Mouse (Mus musculus): ENCODE measurements around the gene Ffar1. TPM values are rescaled to one million over a fixed set of nuclear protein-coding genes. Genes with fewer than 3 reads are reported as not detected.
"Not testable (repeated sequence)": the region's sequence is repeated elsewhere in the genome, so short reads cannot be mapped to it uniquely, and the experiment has no call there.

Ffar1 gene
- polyA plus RNA-seq, 1 experiment from 2014 or later, result not detected

- 45% methylated on average over 7 of the region's 7 CpGs for WGBS
- Histone ChIP-seq H3K27ac (ENCODE audit: low read depth, low read length) (peak overlapping the region; percentile 39; the same call in 1 of the 2 replicates), H3K9ac (ENCODE audit: low read depth, low read length) (no peak overlapping the region), H3K27me3 (ENCODE audit: control insufficient read depth, insufficient read depth, low read length) (no peaks in the 10 kb centered on the region), H3K36me3 (ENCODE audit: control insufficient read depth, insufficient read depth, low read length) (no peaks in the 10 kb centered on the region), H3K4me2 (replicated peaks; ENCODE audit: low read depth, low read length) (no peak overlapping the region), H3K4me1 (replicated peaks; ENCODE audit: control insufficient read depth, insufficient read depth, low read length) (no peaks in the 10 kb centered on the region), H3K9me3 (ENCODE audit: control insufficient read depth, low read length) (no peaks in the 10 kb centered on the region), H3K4me3 (ENCODE audit: low read depth, low read length) (no peak overlapping the region)
- no peak for ATAC-seq (ENCODE audit: low FRiP score)
- no peak for DNase-seq (ENCODE audit: low spot score)
Measured at GRCm38 (mm10) chr7:30844676-30845297, 16.6 kb downstream of the Ffar1 start.

DNA sequence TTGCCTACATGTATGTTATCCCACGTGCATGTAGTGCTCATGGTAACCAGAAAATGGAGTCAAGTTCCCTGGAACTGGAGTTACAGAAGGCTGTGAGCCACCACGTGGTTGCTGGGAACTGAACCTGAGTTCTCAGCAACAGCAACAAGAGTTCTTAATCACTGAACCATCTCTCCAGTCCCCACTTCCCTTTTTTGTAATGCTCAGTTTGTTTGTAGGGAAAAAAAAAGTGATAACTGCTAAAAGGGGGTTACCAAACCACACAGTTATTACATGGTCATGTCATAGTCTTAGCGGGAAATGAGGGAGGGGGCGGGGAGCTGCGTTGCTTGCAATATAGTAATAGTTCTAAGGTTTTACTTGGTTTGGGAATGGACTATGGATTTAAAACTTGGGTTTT, 19.3 kb downstream of the Ffar1 start:
- H3K36me3 ChIP-seq (ENCODE audit: control insufficient read depth, insufficient read depth, low read length), result no peaks in the 10 kb centered on the region
- no peaks in the 10 kb centered on the region for H3K27me3 ChIP-seq (ENCODE audit: control insufficient read depth, insufficient read depth, low read length)
- ATAC-seq (ENCODE audit: low FRiP score), result no peak
- H3K9me3 ChIP-seq (ENCODE audit: control insufficient read depth, low read length), result no peaks in the 10 kb centered on the region
- no peaks in the 10 kb centered on the region for H3K4me1 ChIP-seq (replicated peaks; ENCODE audit: control insufficient read depth, insufficient read depth, low read length)
- H3K4me3 ChIP-seq (ENCODE audit: low read depth, low read length), result no peak overlapping the region
- no peak overlapping the region for H3K27ac ChIP-seq (ENCODE audit: low read depth, low read length)
- H3K4me2 ChIP-seq (replicated peaks; ENCODE audit: low read depth, low read length), result no peak overlapping the region
- 86% methylated on average over 5 of the region's 5 CpGs for WGBS
- H3K9ac ChIP-seq (ENCODE audit: low read depth, low read length), result no peak overlapping the region
- DNase-seq (ENCODE audit: low spot score), result no peak

GRCm38 (mm10) chr7:30841379-30841778, 20.0 kb downstream of the Ffar1 start:
- H3K36me3 ChIP-seq (ENCODE audit: control insufficient read depth, insufficient read depth, low read length), result no peaks in the 10 kb centered on the region
- no peak for DNase-seq (ENCODE audit: low spot score)
- H3K27ac ChIP-seq (ENCODE audit: low read depth, low read length), result no peak overlapping the region
- no peak overlapping the region for H3K9ac ChIP-seq (ENCODE audit: low read depth, low read length)
- 86% methylated on average over 4 of the region's 4 CpGs for WGBS
- ATAC-seq (ENCODE audit: low FRiP score), result no peak
- H3K9me3 ChIP-seq (ENCODE audit: control insufficient read depth, low read length), result no peaks in the 10 kb centered on the region
- no peaks in the 10 kb centered on the region for H3K4me1 ChIP-seq (replicated peaks; ENCODE audit: control insufficient read depth, insufficient read depth, low read length)
- H3K4me3 ChIP-seq (ENCODE audit: low read depth, low read length), result no peak overlapping the region
- H3K27me3 ChIP-seq (ENCODE audit: control insufficient read depth, insufficient read depth, low read length), result no peaks in the 10 kb centered on the region
- H3K4me2 ChIP-seq (replicated peaks; ENCODE audit: low read depth, low read length), result no peak overlapping the region

DNA sequence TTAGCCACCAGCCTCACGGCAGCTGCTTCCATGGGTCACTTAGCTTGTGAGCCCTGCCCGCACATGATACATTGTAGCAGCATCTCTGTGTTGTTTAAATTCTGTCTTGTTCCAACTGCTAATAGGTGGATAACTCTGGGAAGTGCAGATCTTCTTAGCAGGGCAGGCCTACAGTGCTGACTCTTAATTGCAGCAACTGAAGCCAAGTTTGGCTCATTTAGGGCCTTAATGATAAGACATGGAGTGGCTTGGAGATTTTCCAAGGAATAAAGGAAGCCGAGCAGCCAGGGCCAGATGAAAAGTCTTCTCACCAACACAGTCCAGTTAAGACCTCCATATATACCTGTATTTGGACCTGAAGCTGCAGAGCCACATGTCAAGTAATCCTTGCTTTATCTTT, 21.1 kb downstream of the Ffar1 start:
- no peaks in the 10 kb centered on the region for H3K27me3 ChIP-seq (ENCODE audit: control insufficient read depth, insufficient read depth, low read length)
- no peak overlapping the region for H3K4me2 ChIP-seq (replicated peaks; ENCODE audit: low read depth, low read length)
- DNase-seq (ENCODE audit: low spot score), result no peak
- no peaks in the 10 kb centered on the region for H3K36me3 ChIP-seq (ENCODE audit: control insufficient read depth, insufficient read depth, low read length)
- ATAC-seq (ENCODE audit: low FRiP score), result no peak
- no peak overlapping the region for H3K27ac ChIP-seq (ENCODE audit: low read depth, low read length)
- WGBS, result 85% methylated on average over 3 of the region's 3 CpGs
- no peaks in the 10 kb centered on the region for H3K9me3 ChIP-seq (ENCODE audit: control insufficient read depth, low read length)
- no peaks in the 10 kb centered on the region for H3K4me1 ChIP-seq (replicated peaks; ENCODE audit: control insufficient read depth, insufficient read depth, low read length)
- no peak overlapping the region for H3K4me3 ChIP-seq (ENCODE audit: low read depth, low read length)
- H3K9ac ChIP-seq (ENCODE audit: low read depth, low read length), result no peak overlapping the region

DNA sequence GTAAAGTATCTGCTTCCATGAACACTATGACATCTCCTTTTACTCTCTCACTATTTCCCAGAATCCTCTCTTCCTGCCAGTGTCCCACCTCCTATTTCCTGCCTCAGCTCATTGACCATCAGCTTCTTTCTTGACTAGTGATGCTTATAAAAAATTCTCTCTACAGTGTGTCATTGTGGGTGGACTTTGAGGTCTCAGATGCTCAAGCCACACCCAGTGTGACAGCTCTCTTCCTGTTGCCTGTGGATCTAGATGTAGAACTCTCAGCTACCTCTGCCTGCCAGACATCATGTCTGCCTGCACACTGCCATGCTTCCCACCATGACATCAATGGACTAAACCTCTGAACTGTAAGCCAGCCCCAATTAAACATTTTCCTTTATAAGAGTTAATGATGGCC, 24.1 kb downstream of the Ffar1 start:
- Histone ChIP-seq H3K27me3 (ENCODE audit: control insufficient read depth, insufficient read depth, low read length) (no peaks in the 10 kb centered on the region), H3K9ac (ENCODE audit: low read depth, low read length) (no peak overlapping the region), H3K9me3 (ENCODE audit: control insufficient read depth, low read length) (no peaks in the 10 kb centered on the region), H3K4me1 (replicated peaks; ENCODE audit: control insufficient read depth, insufficient read depth, low read length) (no peaks in the 10 kb centered on the region), H3K4me3 (ENCODE audit: low read depth, low read length) (no peak overlapping the region), H3K36me3 (ENCODE audit: control insufficient read depth, insufficient read depth, low read length) (no peaks in the 10 kb centered on the region), H3K27ac (ENCODE audit: low read depth, low read length) (no peak overlapping the region), H3K4me2 (replicated peaks; ENCODE audit: low read depth, low read length) (no peak overlapping the region)
- ATAC-seq (ENCODE audit: low FRiP score), result no peak
- no peak for DNase-seq (ENCODE audit: low spot score)

- H3K9ac ChIP-seq (ENCODE audit: low read depth, low read length); H3K4me1 ChIP-seq (replicated peaks; ENCODE audit: control insufficient read depth, insufficient read depth, low read length); ATAC-seq (ENCODE audit: low FRiP score); H3K4me3 ChIP-seq (ENCODE audit: low read depth, low read length); H3K27ac ChIP-seq (ENCODE audit: low read depth, low read length); H3K27me3 ChIP-seq (ENCODE audit: control insufficient read depth, insufficient read depth, low read length); H3K9me3 ChIP-seq (ENCODE audit: control insufficient read depth, low read length); H3K36me3 ChIP-seq (ENCODE audit: control insufficient read depth, insufficient read depth, low read length); H3K4me2 ChIP-seq (replicated peaks; ENCODE audit: low read depth, low read length); DNase-seq (ENCODE audit: low spot score): not testable (repeated sequence)
- whole genome bisulfite sequencing, result 39% methylated on average over 9 of the region's 11 CpGs
Measured at GRCm38 (mm10) chr7:30832684-30833083, 28.7 kb downstream of the Ffar1 start.

DNA sequence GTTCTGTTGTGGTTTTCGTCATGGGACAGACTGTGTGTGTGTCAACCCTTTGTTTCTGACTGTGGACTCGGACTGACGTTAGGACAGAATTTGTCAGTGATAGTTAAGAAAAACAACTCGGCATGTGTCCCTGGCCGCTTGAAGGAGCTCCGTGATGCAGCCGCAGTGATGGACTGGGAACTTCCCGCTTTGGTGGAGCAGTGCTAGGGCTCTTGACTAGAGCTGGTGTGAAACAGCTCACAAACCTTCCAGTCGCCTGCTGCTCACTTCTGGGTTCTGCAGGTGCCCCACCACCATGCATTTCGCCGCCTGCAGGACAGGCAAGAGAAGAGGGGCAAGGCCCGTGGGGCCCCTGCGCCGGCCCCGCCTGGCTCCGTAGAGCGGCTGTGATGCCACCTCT, 29.1 kb downstream of the Ffar1 start:
- Histone ChIP-seq H3K9me3 (ENCODE audit: control insufficient read depth, low read length) (no peaks in the 10 kb centered on the region), H3K4me2 (replicated peaks; ENCODE audit: low read depth, low read length) (no peak overlapping the region), H3K27me3 (ENCODE audit: control insufficient read depth, insufficient read depth, low read length) (no peaks in the 10 kb centered on the region), H3K9ac (ENCODE audit: low read depth, low read length) (no peak overlapping the region), H3K4me1 (replicated peaks; ENCODE audit: control insufficient read depth, insufficient read depth, low read length) (no peaks in the 10 kb centered on the region), H3K4me3 (ENCODE audit: low read depth, low read length) (no peak overlapping the region), H3K27ac (ENCODE audit: low read depth, low read length) (no peak overlapping the region), H3K36me3 (ENCODE audit: control insufficient read depth, insufficient read depth, low read length) (no peaks in the 10 kb centered on the region)
- no peak for DNase-seq (ENCODE audit: low spot score)
- no peak for ATAC-seq (ENCODE audit: low FRiP score)
- 72% methylated on average over 13 of the region's 17 CpGs for WGBS

GRCm38 (mm10) chr7:30829428-30829827, 31.9 kb downstream of the Ffar1 start:
- 66% methylated on average over 3 of the region's 3 CpGs for WGBS
- DNase-seq (ENCODE audit: low spot score), result no peak

DNA sequence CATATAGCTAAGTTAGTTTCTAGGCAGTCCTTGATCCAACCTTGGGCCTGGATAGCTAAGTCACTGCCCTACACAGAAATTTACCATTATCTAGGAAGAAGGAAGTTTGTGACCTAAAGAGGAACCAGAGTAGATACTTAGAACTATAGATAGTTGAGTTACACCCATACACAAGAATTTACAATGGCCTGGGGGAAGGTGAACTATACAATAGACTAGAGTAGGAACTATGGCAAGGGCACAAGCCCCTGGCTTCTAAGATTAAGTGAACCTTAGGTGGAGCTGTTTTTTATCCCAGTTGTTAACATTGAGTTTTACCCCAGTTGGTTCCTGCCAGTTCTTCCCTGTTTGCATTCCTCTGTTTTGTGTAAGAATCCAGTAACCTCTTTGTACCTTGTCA, 32.5 kb downstream of the Ffar1 start:
- ATAC-seq (ENCODE audit: low FRiP score); H3K36me3 ChIP-seq (ENCODE audit: control insufficient read depth, insufficient read depth, low read length); H3K27me3 ChIP-seq (ENCODE audit: control insufficient read depth, insufficient read depth, low read length); H3K9ac ChIP-seq (ENCODE audit: low read depth, low read length); DNase-seq (ENCODE audit: low spot score); H3K4me1 ChIP-seq (replicated peaks; ENCODE audit: control insufficient read depth, insufficient read depth, low read length); H3K4me3 ChIP-seq (ENCODE audit: low read depth, low read length); H3K4me2 ChIP-seq (replicated peaks; ENCODE audit: low read depth, low read length); H3K9me3 ChIP-seq (ENCODE audit: control insufficient read depth, low read length); H3K27ac ChIP-seq (ENCODE audit: low read depth, low read length): not testable (repeated sequence)

More at GRCm38 (mm10) chr7:30829428-30829827, 31.9 kb downstream of the Ffar1 start:
- no peak overlapping the region for H3K4me3 ChIP-seq (ENCODE audit: low read depth, low read length)
- H3K4me2 ChIP-seq (replicated peaks; ENCODE audit: low read depth, low read length), result no peak overlapping the region
- no peaks in the 10 kb centered on the region for H3K36me3 ChIP-seq (ENCODE audit: control insufficient read depth, insufficient read depth, low read length)
- ATAC-seq (ENCODE audit: low FRiP score), result no peak
- H3K9me3 ChIP-seq (ENCODE audit: control insufficient read depth, low read length), result no peaks in the 10 kb centered on the region
- no peaks in the 10 kb centered on the region for H3K4me1 ChIP-seq (replicated peaks; ENCODE audit: control insufficient read depth, insufficient read depth, low read length)
- no peak overlapping the region for H3K27ac ChIP-seq (ENCODE audit: low read depth, low read length)
- no peaks in the 10 kb centered on the region for H3K27me3 ChIP-seq (ENCODE audit: control insufficient read depth, insufficient read depth, low read length)
- H3K9ac ChIP-seq (ENCODE audit: low read depth, low read length), result no peak overlapping the region

Data from hindbrain, embryonic 11.5 days (tissue).